Mouse (Mus musculus): ENCODE measurements at regions not wholly inside any gene's neighbourhood (a gene's known extent, or its start where the extent isn't known, plus 50 kb on each side); places are given as distances from the start of the nearest gene placed in this dataset.

DNA sequence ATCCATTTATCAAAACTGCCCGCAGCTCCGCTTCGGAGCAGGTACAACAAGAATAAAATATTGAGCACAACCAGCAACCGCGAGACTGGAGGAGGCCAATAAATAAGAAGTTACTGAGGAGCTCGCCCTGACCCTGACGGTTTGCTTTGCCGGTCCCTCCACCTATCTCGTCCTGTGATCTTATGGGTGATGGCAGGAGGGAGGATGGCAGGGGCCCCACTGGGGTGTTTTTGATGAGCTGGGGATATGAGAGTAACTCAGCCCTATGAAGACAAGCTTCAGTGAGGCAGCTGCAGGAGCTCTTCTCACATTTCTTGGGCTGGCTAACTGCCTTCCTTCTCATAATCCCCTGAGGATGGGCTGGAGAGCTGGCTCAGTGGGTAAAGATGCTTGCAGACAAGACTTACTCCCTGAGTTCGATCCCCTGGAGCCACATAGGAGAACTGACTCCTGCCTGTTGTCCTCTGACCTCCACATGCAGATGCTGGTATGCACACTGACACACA lies 132.3 kb upstream of the Sdk2 start:
- TF ChIP-seq POLR2A (IDR thresholded peaks at IDR 0.05; ENCODE audit: borderline replicate concordance, insufficient read depth, low read length) (no peak), CTCF (IDR thresholded peaks at IDR 0.05; ENCODE audit: borderline replicate concordance, insufficient read depth, low read depth, low read length) (no peak)
- H3K27me3 ChIP-seq (ENCODE audit: control insufficient read depth, insufficient read depth, low read length) = no peaks in the 10 kb centered on the region; the same call in 1 of the 2 replicates
- 77% methylated on average over 10 of the region's 10 CpGs for WGBS
- H3K4me1 ChIP-seq (ENCODE audit: control insufficient read depth, insufficient read depth, low read length) = peaks cover 7% of the 10 kb centered on the region
- no peak for DNase-seq
- no peak overlapping the region for H3K4me3 ChIP-seq (replicated peaks; ENCODE audit: insufficient read depth, low read depth, low read length)
- H3K27ac ChIP-seq (ENCODE audit: insufficient read depth, low read length) = no peak overlapping the region

DNA sequence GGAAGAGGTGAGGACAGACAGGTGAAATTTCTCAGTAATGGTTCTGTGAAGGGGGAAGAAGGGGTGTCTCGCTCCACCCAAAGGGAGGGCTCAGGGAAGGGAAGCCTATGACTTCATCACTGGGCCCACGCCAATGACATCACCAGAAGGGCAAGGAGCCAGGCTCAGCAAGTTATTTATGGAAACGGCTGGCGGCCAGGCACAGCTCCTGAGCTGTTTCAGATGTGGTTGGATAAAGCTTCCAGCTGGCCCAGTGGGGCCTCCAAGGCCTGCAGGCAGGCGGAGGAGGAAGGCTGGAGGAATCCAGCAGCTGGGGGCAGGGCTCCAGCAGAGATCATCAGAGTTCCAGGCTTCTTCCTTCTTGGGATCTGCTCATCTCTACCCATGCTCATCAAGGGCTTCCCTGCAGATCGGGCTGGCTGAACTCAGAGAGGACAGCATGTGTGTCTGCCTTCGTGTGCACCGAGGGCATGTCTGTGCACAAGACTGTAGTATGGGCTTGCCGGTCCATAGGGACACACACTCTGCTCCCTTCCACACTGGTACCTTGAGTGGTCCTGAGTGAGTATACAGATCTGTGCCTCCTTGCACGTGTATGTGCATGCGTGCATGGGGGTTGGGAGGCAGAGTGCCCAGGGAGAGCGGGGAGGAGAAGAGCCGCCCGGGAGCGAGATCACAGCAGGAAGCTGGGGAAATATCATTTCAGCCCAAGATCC lies 131.6 kb upstream of the Sdk2 start:
- peak; percentile 86 to 90 for DNase-seq
- Histone ChIP-seq H3K27ac (ENCODE audit: insufficient read depth, low read length) (no peak overlapping the region), H3K4me1 (ENCODE audit: control insufficient read depth, insufficient read depth, low read length) (peaks cover 7% of the 10 kb centered on the region), H3K4me3 (replicated peaks; ENCODE audit: insufficient read depth, low read depth, low read length) (no peak overlapping the region), H3K27me3 (ENCODE audit: control insufficient read depth, insufficient read depth, low read length) (no peaks in the 10 kb centered on the region; the same call in 1 of the 2 replicates)
- WGBS = 7% methylated on average over 15 of the region's 15 CpGs
- TF ChIP-seq CTCF (IDR thresholded peaks at IDR 0.05; ENCODE audit: borderline replicate concordance, insufficient read depth, low read depth, low read length) = no peak

DNA sequence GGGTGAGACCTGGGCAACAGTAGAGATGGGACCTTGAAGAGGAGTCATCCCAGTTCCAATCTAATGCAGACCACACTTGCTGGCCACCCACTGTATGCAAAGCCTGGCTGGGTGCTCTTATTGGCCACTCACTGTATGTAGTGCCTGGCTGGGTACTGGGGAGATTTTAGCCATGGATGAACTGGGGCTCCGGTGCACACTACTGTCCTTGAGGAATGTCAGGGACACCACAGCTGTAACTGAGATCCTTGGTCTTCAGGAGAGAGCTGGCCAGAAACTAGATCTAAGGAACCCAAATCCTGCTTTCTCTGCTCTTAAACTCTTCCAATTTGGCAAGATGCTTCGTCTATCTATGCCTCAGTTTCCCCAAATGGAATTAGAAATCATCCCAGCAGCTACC lies 128.4 kb upstream of the Sdk2 start:
- Histone ChIP-seq H3K27me3 (ENCODE audit: control insufficient read depth, insufficient read depth, low read length) (no peaks in the 10 kb centered on the region), H3K4me3 (replicated peaks; ENCODE audit: insufficient read depth, low read depth, low read length) (no peak overlapping the region), H3K4me1 (ENCODE audit: control insufficient read depth, insufficient read depth, low read length) (peaks cover 7% of the 10 kb centered on the region), H3K27ac (ENCODE audit: insufficient read depth, low read length) (no peak overlapping the region)
- 96% methylated on average over 2 of the region's 2 CpGs for WGBS
- no peak for DNase-seq
- TF ChIP-seq CTCF (IDR thresholded peaks at IDR 0.05; ENCODE audit: borderline replicate concordance, insufficient read depth, low read depth, low read length) (no peak), POLR2A (IDR thresholded peaks at IDR 0.05; ENCODE audit: borderline replicate concordance, insufficient read depth, low read length) (no peak)

DNA sequence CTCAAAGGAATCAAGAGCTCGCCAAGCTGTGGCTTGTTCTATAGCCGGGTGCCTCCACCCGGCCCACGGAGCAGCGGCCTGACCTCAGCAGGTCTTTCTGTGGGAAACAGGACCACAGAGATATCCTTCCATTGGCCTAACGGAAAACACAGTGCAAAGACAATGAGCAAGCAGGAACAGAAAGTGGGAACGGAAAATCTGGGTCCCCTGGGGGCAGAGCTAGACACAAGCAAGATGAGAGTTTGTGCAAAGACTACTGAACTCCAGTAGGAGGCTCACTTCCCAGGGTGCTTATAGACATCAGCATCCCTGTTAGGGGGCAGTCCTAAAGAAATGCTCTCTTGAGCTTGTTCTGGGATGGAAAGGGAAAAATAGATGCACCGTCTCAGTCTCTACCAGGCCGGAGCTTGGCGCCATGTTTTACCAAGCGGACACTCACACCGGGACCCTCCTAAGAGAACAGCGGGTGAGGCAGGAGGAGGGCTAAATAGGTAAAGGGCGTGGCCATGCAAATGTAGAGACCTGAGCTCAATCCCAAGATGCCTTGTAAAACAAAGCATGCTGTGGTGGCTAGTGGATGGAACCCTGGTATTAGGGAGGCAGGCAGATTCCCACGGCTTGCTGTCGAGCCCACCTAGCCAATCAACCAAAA lies 127.3 kb upstream of the Sdk2 start:
- H3K27me3 ChIP-seq (ENCODE audit: control insufficient read depth, insufficient read depth, low read length) = no peaks in the 10 kb centered on the region
- H3K27ac ChIP-seq (ENCODE audit: insufficient read depth, low read length) = no peak overlapping the region
- no peak for TF ChIP-seq CTCF (IDR thresholded peaks at IDR 0.05; ENCODE audit: borderline replicate concordance, insufficient read depth, low read depth, low read length)
- no peak overlapping the region for H3K4me3 ChIP-seq (replicated peaks; ENCODE audit: insufficient read depth, low read depth, low read length)
- DNase-seq = no peak
- H3K4me1 ChIP-seq (ENCODE audit: control insufficient read depth, insufficient read depth, low read length) = peaks cover 7% of the 10 kb centered on the region
- 91% methylated on average over 16 of the region's 16 CpGs for WGBS

DNA sequence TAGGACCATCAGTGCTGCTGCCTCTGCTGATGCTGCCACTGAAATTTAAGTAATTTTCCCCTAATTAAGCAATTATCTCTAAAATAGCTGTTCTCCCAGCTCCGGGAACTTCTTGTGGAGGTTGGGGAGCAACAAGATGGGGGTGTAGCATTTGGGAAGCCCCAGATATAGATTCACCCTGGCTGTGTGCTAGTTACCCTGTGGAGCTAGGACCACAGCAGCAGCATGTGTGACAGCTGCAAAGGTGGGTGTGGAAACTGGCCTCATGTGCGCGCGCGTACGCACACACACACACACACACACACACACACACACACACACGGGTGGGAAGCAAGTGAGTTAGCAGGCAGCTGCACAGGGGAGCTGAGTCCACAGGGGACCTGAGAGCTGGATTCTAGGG lies 126.2 kb upstream of the Sdk2 start:
- Histone ChIP-seq H3K4me1 (ENCODE audit: control insufficient read depth, insufficient read depth, low read length) (peaks cover 5% of the 10 kb centered on the region; the same call in 1 of the 2 replicates), H3K27ac (ENCODE audit: insufficient read depth, low read length) (no peak overlapping the region), H3K4me3 (replicated peaks; ENCODE audit: insufficient read depth, low read depth, low read length) (no peak overlapping the region), H3K27me3 (ENCODE audit: control insufficient read depth, insufficient read depth, low read length) (no peaks in the 10 kb centered on the region)
- no peak for TF ChIP-seq POLR2A (IDR thresholded peaks at IDR 0.05; ENCODE audit: borderline replicate concordance, insufficient read depth, low read length)
- TF ChIP-seq CTCF (IDR thresholded peaks at IDR 0.05; ENCODE audit: borderline replicate concordance, insufficient read depth, low read depth, low read length) = no peak
- DNase-seq = no peak
- 94% methylated on average over 7 of the region's 7 CpGs for WGBS

DNA sequence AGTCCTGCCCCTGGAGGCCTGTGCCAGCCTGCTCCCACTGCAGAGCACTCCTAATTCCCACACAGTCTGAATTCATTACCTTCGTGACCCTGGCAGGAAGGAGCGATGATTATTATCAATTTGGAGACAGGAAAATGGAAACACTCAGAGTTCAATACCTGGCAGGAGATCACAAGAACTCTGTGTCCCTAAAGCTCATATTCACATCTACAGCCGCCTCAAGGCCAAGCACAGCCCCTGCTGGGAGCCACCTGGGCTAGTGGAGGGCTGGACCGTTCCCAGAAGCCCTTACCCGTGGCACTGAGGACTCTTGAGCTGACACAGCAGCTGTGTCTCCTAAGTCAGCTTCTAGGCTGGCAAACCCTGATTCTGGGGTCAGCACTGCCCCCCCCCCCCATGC lies 124.8 kb upstream of the Sdk2 start:
- H3K27ac ChIP-seq (ENCODE audit: insufficient read depth, low read length) = no peak overlapping the region
- H3K27me3 ChIP-seq (ENCODE audit: control insufficient read depth, insufficient read depth, low read length) = no peaks in the 10 kb centered on the region
- peaks cover 8% of the 10 kb centered on the region; the same call in 1 of the 2 replicates for H3K4me1 ChIP-seq (ENCODE audit: control insufficient read depth, insufficient read depth, low read length)
- peak; percentile 36 to 38 for DNase-seq
- no peak for TF ChIP-seq CTCF (IDR thresholded peaks at IDR 0.05; ENCODE audit: borderline replicate concordance, insufficient read depth, low read depth, low read length)
- TF ChIP-seq POLR2A (IDR thresholded peaks at IDR 0.05; ENCODE audit: borderline replicate concordance, insufficient read depth, low read length) = no peak
- 30% methylated on average over 5 of the region's 5 CpGs for WGBS
- H3K4me3 ChIP-seq (replicated peaks; ENCODE audit: insufficient read depth, low read depth, low read length) = no peak overlapping the region

DNA sequence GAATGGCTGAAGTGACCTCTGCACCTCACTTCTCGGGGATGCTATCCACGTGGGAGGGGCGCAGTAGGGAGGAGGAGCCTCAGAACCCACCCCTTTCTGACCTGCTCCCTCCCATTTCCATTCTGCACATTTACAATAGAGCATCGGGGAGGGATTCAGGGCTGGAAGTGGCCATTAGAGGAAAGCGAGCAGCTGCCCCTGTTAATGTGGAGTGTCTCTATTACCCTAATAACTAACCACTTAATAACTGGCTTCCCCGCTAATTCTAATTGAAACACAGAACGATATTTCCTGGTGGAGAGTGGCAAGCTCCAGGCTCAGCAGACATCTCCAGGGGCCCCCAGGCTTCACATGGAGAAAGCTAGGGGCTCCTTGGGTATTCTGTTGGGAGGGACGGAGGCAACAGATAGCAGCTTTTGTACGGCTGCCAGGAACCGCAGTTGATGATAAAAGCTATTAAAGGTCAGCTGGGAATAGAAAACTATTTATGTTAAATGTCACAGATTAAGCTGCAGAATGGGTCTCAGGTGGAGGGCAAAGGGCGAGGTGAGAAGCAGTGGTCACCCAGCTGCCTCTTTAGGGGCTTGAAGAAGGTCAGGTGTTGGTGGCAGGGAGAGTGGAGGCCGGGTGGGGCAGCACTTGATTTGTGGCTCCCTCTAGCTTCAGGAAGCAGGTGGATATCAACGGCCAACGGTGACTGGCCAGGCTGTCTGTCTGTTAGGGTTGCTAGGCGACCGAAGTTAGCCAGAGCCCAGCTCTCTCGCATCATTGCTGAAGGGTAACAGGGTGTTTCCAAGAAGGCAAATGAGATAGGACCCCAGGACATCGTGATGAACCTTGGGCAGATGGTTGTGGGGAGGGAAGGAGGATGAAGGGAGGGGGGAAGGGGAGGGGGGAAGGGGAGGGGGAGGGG lies 118.4 kb upstream of the Sdk2 start:
- TF ChIP-seq CTCF (IDR thresholded peaks at IDR 0.05; ENCODE audit: borderline replicate concordance, insufficient read depth, low read depth, low read length) = peak; percentile 16; the same call in 1 of the 2 replicates
- no peak for TF ChIP-seq POLR2A (IDR thresholded peaks at IDR 0.05; ENCODE audit: borderline replicate concordance, insufficient read depth, low read length)
- Histone ChIP-seq H3K4me1 (ENCODE audit: control insufficient read depth, insufficient read depth, low read length) (peaks cover 25% of the 10 kb centered on the region), H3K27me3 (ENCODE audit: control insufficient read depth, insufficient read depth, low read length) (peaks cover 2% of the 10 kb centered on the region; the same call in 1 of the 2 replicates), H3K4me3 (replicated peaks; ENCODE audit: insufficient read depth, low read depth, low read length) (no peak overlapping the region), H3K27ac (ENCODE audit: insufficient read depth, low read length) (no peak overlapping the region)
- 45% methylated on average over 18 of the region's 18 CpGs for WGBS
- peak; percentile 42 to 49 for DNase-seq

Data from cerebellum, adult 2 months (tissue).